Mouse (Mus musculus) myocyte (in vitro differentiated cells): ENCODE measurements around the gene Msrb1.

Experiments
- E2F4 ChIP-seq: IDR thresholded peaks from one replicate; pipeline ENCODE4 v1.6.1; 2011; ENCODE audit warnings: mild to moderate bottlenecking, control low read depth, moderate library complexity; ENCODE audit not compliant: insufficient read depth
- MAX ChIP-seq: IDR thresholded peaks from one replicate; pipeline ENCODE4 v1.6.1; 2011; ENCODE audit warnings: low read depth, mild to moderate bottlenecking, control low read depth
- POLR2AphosphoS2 ChIP-seq: IDR thresholded peaks from one replicate; pipeline ENCODE4 v1.6.1; 2011; ENCODE audit warnings: low read depth, control low read depth; ENCODE audit not compliant: insufficient read length

GRCm38 (mm10) chr17:24769146-24769545, 32.7 kb downstream of the Msrb1 start:
- TF ChIP-seq MAX, result no peak
- TF ChIP-seq E2F4, result no peak
- no peak for TF ChIP-seq POLR2AphosphoS2
